Mouse (Mus musculus) inflammation-experienced regulatory T-cells, adult 16 weeks (primary cell): Measurements from ENCODE around the gene Zscan20. TPM values are rescaled to one million over a fixed set of nuclear protein-coding genes. Genes with fewer than 3 reads are reported as not detected.

ENCODE experiments used
- polyA plus RNA-seq: library from polyadenylated mRNA; unstranded; fragments of 100-300 nt; shearing (Covaris generic); gene quantifications from one replicate; pipeline ENCODE4 v1.2.1, GENCODE M21; 2017

Gene Zscan20
- 12.9 TPM for polyA plus RNA-seq

DNA sequence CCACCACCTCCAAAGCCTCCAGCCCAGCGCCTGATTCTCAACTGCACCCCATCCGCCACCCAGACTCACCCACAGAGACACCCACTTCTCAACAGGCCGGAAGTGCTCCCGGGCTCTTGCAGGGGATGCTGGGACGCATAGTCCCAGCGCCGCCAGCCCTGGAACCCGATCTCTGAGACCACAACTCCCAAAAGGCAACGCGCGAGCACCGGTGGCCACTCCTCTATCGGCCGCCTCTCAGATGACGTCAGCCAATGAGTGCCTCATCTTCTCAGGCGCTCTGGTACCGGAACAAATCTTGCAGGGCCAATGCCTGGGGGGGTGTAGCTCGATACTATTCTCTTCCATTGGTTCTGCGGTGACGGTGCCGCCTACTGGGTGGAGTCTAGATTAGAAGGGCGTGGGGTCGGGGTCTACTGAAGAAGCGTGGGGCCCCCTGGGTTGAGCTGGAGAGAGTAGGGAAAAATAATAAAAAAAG is at the start of gene Zscan20:
Gene Zscan20 (minus strand): TSS at position 174 of the 478 bp plus-strand sequence.

GRCm38 (mm10) chr4:128654505-128655381 is 44.8 kb upstream of the Zscan20 start, which contains the start of gene Phc2:
Gene Phc2 (plus strand): TSS chr4:128654702.

GRCm38 (mm10) chr4:128618246-128618911 is 8.5 kb upstream of the Zscan20 start, which contains the start of gene Tlr12:
Gene Tlr12 (minus strand): TSS chr4:128618619.

Other genes starting within 250 kb of the Zscan20 start
- gene Tlr12, start 8.5 kb upstream of the Zscan20 start, polyA plus RNA-seq: 7.8 TPM
- 11.7 TPM for gene Phc2, start 44.6 kb upstream of the Zscan20 start, polyA plus RNA-seq
- 0.11 TPM for gene A3galt2, start 145.3 kb upstream of the Zscan20 start, polyA plus RNA-seq
- 23.7 TPM for gene Zfp362, start 195.9 kb upstream of the Zscan20 start, polyA plus RNA-seq